Comparison of ENCODE assay signal across 8 mouse cellular contexts in genomic region chr13:69482751-69483150, GRCm38 (mm10). TPM values are rescaled to one million over a fixed set of nuclear protein-coding genes. Genes with fewer than 3 reads are reported as not detected.
DNase-seq lines count a peak whose midpoint lies in the region; ATAC-seq lines count a peak whose summit lies in the region.

No protein-coding gene starts in this region.

- no peaks in the 10 kb centered on the region for H3K36me3 ChIP-seq in lung, embryonic 15.5 days

- intact Hi-C loops in heart, postnatal 14 days (cut with DNase I), result loop anchor here (10.0 kb wide), 1 partner anchor 898 kb away; the partner anchor contains the start of genes Fastkd3 and Mtrr

- H3K9me3 ChIP-seq in lung, embryonic 15.5 days, result no peaks in the 10 kb centered on the region

- peaks cover 20% of the 10 kb centered on the region for H3K4me1 ChIP-seq in lung, embryonic 15.5 days

- ATAC-seq in lung, embryonic 15.5 days (ENCODE audit: borderline replicate concordance, extremely low read depth, low FRiP score, low TSS enrichment), result no peak

- H3K27me3 ChIP-seq in lung, embryonic 15.5 days, result peaks cover 69% of the 10 kb centered on the region

- no peak overlapping the region for H3K27ac ChIP-seq in lung, embryonic 15.5 days

- H3K9ac ChIP-seq in lung, embryonic 15.5 days, result no peak overlapping the region

- H3K4me3 ChIP-seq in lung, embryonic 15.5 days, result no peak overlapping the region

- WGBS in lung, embryonic 15.5 days, result 40% methylated on average over 8 of the region's 8 CpGs

- peak overlapping the region; percentile 57 for H3K4me2 ChIP-seq in lung, embryonic 15.5 days

- DNase-seq in adrenal gland, adult 2 months, result peak; percentile 59
- no peak for DNase-seq in adrenal gland, adult 18-20 months (ENCODE audit: low spot score in 2 of 2)
- DNase-seq in lung, postnatal 14 days, result no peak
- peak; percentile 34 to 63 for DNase-seq in heart, postnatal 14 days
- DNase-seq in retina, embryonic 14.5 days (ENCODE audit: low spot score), result peak; percentile 60
- no peak for DNase-seq in left cerebral cortex, adult 11 months (ENCODE audit: low spot score)
- DNase-seq in right cerebral cortex, adult 18-20 months, result no peak

RNA-seq across cellular contexts. Expression of gene Nsun2, which starts 50.8 kb away (rescaled TPM):
- 100 to 1,000 TPM in 1 of 2 experiments, 10 to 100 TPM in 1; 92.2 to 113 TPM for total RNA-seq in adrenal gland, adult 2 months (2021)
- polyA plus RNA-seq in adrenal gland, adult 2 months (2012; rRNA removed), result 22.7 and 31.0 TPM in 2 replicates
- 10 to 100 TPM; 77.3 to 85.7 TPM for total RNA-seq in adrenal gland, adult 18-20 months (2021)
- 112 and 113 TPM in 2 replicates for polyA plus RNA-seq in lung, embryonic 15.5 days (2015; fragmentation: Nextera tagmentation; extraction: Ambion mirVana)
- total RNA-seq in heart, postnatal 14 days (2021), result 10 to 100 TPM; 35.8 to 42.0 TPM

RNA-seq across cellular contexts. Expression of gene Tent4a, which starts 51.7 kb away (rescaled TPM):
- 10 to 100 TPM; 18.8 to 18.9 TPM for total RNA-seq in adrenal gland, adult 2 months (2021)
- 22.7 and 24.0 TPM in 2 replicates for polyA plus RNA-seq in adrenal gland, adult 2 months (2012; rRNA removed)
- 10 to 100 TPM; 17.5 to 20.9 TPM for total RNA-seq in adrenal gland, adult 18-20 months (2021)
- polyA plus RNA-seq in lung, embryonic 15.5 days (2015; fragmentation: Nextera tagmentation; extraction: Ambion mirVana), result 5.3 and 5.7 TPM in 2 replicates
- 10 to 100 TPM; 12.2 to 13.5 TPM for total RNA-seq in heart, postnatal 14 days (2021)

Comparison
In these comparisons a context has a peak if more than half of its experiments do, and no peak if none do; other contexts are left out.
1. DNase-seq: peak in adrenal gland, adult 2 months (single experiment), heart, postnatal 14 days (2 of 2) and retina, embryonic 14.5 days (single experiment); none in adrenal gland, adult 18-20 months (0 of 2), lung, postnatal 14 days (single experiment), left cerebral cortex, adult 11 months (single experiment) and right cerebral cortex, adult 18-20 months (single experiment).